Mouse (Mus musculus) inflammation-experienced regulatory T-cells, adult 6 months (primary cell): ENCODE data around the gene Ppp1r26. TPM values are rescaled to one million over a fixed set of nuclear protein-coding genes. Genes with fewer than 3 reads are reported as not detected.

ENCODE experiments used
- ATAC-seq: one replicate; pipeline ENCODE4 v1.8.0; 2017
- polyA plus RNA-seq, 3 experiments: library from polyadenylated mRNA; unstranded; fragments of 100-300 nt; shearing (Covaris generic); gene quantifications; one replicate each; pipeline ENCODE4 v1.2.1; 2017

Gene Ppp1r26
- polyA plus RNA-seq, 3 experiments from 2014 or later: not detected

DNA sequence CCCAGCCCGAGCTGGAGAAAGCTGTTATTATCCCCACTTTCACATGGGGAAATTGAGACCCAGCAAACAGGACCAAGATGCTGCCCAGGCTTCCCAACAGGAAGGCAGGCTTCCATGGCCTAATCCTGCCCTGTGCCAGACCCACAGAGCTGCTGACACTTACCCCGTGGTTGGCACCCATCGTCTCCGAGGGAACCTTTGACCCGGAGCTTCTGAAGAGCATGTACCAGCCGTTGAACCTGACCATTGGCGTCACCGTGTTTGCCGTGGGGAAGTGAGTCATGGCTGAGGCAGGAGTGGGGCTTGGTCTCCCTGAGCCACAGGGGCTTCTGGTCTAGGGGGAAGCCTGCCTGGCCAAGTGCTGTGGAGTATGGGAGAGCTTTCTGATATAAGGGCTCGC is 56.4 kb downstream of the Ppp1r26 start:
- no peak for ATAC-seq

DNA sequence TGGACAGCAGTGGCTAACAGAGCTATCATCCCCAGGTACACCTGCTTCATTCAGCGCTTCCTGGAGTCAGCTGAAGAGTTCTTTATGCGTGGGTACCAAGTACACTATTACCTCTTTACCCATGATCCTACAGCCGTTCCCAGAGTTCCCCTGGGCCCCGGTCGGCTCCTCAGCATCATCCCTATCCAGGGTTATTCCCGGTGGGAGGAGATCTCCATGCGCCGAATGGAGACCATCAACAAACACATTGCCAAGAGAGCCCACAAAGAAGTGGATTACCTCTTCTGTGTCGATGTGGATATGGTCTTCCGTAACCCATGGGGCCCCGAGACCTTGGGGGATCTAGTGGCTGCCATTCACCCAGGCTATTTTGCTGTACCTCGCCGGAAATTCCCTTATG is 58.1 kb downstream of the Ppp1r26 start:
- no peak for ATAC-seq

Other genes with a start within 250 kb of the Ppp1r26 start
- gene 1700007K13Rik, start 19.5 kb downstream of the Ppp1r26 start, polyA plus RNA-seq: under 1 TPM in 1 of 3 experiments, not detected in 2; 0.52 TPM
- gene Mrps2, start 21.3 kb downstream of the Ppp1r26 start, polyA plus RNA-seq: 10 to 100 TPM; 17.7 to 22.1 (median 19.3) TPM
- gene Gbgt1, start 50.1 kb downstream of the Ppp1r26 start, polyA plus RNA-seq: not detected
- gene Gm10134, start 59.3 kb downstream of the Ppp1r26 start, polyA plus RNA-seq: not detected
- gene Ralgds, start 66.3 kb downstream of the Ppp1r26 start, polyA plus RNA-seq: 1 to 10 TPM; 5.7 to 7.5 (median 5.9) TPM
- not detected for gene Cel, start 116.6 kb downstream of the Ppp1r26 start, polyA plus RNA-seq
- gene Gtf3c5, start 137.0 kb downstream of the Ppp1r26 start, polyA plus RNA-seq: 10 to 100 TPM; 11.3 to 17.4 (median 16.2) TPM
- not detected for gene Gfi1b, start 175.2 kb downstream of the Ppp1r26 start, polyA plus RNA-seq
- 10 to 100 TPM; 11.8 to 24.1 (median 20.5) TPM for gene Tsc1, start 194.4 kb downstream of the Ppp1r26 start, polyA plus RNA-seq